Mouse (Mus musculus): ENCODE measurements around the gene Amdhd2.

The Amdhd2 gene

DNA sequence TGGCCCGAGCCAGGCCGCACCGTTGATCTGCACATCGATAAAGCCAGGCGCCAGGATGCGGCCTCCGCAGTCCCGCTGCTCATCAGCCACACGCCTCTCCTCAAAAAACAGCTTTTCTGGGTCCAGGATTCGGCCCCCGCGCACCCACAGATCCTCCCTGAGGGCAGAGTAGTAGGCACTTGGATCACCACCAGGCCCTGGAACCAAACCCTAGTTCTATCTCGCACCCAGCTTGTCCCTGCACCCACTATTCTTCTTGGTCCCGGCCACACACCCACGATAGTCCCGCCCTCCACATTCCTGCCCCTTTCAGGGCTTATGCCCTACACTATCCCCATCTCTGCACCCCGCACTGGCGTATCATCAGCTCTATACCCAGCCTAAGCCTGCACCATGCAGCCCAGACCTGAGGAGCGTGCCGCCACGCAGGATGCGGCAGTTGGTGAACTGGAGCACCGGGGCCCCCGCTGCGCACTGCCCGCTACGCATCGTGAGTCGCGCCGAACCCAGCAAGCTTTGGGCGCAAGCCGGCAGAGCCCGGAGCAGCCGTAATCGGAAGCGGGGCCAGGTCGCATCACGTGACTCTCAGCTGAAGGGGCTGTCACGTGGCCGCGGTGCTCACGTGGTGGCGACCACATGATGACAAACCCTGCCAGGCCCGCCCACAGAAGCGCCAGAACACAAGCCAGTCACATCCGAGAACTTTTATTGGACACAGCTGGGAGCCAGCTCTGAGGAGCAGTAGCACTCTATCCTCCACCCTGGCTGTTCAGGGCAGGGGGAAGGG is at the start of gene Amdhd2:
Gene Amdhd2 (minus strand): TSS at position 591 of the 787 bp plus-strand sequence.
- peak; percentile 94 to 96 for DNase-seq

DNA sequence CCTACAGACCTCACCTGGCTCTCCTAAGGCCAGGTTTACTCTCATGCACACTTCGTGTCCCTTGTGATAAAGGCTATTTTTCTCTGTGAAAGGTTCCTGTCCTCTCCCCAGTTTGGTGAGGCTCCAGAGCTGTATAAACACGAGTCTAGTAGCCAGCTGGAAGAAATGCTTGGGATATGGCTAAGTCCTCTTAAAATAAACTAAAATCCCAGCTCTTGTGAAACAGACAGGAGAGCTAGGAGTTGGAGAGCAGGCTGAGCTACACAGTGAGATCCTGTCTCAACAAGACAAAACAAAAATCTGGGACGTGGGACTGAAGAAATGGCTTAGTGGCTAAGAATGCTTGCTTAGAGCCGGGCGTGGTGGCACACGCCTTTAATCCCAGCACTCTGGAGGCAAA is 49.6 kb upstream of the Amdhd2 start:
- DNase-seq, result peak in 1 of 2 experiments; percentile 37

DNA sequence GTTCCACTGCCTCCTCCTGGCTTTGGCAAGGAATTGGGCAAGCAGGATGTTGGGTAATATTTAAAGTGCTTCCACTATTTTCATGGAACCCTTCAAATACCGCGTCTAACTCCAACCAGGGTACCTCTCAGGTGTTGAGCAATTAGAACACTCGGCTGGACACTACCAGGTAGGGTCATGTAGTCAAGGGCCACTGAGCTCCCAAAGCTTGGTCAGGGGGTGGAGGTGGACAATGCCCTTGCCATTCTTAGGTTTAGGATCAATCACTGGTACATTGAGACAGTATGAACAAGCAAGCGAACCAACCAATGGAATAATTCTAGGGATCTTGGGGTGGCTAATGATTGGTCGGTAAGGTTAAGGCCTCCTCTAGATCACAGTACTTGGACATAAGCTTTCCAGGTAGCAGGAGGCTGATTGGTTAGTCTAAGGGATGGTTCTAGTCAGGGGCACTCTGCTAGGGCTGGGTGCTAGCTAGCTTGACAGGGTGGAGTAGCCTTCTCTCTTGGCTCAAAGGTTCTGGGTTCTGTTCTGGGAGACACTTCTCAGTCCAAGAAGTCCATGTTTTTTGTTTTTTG is 49.0 kb upstream of the Amdhd2 start:
- peak in 1 of 2 experiments; percentile 86 for DNase-seq

- peak in 1 of 2 experiments; percentile 76 for DNase-seq
Measured at GRCm38 (mm10) chr17:24211631-24212440, 48.3 kb upstream of the Amdhd2 start.

GRCm38 (mm10) chr17:24210591-24210990 is 47.0 kb upstream of the Amdhd2 start:
- DNase-seq, result no peak

DNA sequence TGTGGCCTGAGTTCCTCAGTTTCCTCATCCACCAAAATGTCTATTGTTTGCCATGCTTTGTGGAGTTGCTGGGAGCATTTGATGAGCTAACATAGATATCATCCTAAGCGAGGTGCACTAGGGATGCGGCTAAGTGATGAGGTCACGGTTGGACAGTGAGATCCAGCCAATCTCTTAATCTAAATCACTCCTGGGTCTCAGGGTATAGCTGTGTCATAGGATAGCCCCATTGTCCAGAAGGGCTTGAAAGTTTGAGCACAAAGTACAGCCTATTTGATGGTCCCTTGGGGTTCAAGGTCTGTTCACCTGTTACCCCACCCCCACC is 46.3 kb upstream of the Amdhd2 start:
- DNase-seq, result no peak

DNA sequence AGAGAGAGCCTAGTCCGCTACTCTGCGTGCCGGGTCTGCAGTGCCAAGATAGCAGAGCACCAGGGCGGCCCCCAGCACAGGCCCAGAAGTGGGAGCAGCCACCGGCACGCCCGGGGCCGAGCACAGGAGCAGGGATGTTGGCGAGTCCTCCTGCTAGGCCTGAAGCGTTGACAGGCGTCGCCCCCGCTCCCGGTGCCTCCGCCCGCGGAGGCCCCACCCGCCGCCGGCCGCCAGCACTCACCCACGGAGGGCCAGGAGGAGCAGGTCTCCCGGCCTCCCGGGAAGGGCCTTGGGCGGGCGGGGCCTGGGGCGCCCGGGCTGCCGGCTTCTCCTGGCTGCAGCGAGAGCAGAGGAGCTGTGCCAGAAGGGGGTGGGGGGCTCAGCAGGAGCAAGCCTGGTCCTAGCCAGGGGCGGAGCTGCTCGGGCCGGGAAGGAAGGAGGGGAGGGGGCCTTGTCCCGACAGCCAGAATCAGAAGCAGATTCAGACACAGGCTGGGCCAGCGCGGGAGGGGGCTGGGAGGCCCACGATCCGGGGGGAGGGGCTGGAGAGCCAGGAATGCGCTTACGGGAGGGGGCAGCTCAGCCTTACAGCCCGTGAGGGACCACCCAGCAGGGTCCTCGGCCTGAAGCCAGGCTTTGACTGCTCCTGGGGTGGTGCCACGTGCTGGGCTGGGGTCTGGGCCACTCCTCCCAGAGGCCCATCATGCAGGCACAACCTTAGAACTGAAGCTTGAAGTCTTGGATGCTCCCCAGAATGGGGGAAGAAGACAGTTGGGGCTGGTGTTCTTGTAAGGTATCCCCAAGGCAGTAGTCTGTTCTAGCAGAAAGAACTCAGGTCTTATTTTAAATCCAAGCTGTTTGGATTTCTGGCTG is 45.7 kb upstream of the Amdhd2 start, which contains the start of gene Ntn3:
Gene Ntn3 (minus strand): TSS at position 489 of the 873 bp plus-strand sequence.
- peak; percentile 52 to 56 for DNase-seq

DNA sequence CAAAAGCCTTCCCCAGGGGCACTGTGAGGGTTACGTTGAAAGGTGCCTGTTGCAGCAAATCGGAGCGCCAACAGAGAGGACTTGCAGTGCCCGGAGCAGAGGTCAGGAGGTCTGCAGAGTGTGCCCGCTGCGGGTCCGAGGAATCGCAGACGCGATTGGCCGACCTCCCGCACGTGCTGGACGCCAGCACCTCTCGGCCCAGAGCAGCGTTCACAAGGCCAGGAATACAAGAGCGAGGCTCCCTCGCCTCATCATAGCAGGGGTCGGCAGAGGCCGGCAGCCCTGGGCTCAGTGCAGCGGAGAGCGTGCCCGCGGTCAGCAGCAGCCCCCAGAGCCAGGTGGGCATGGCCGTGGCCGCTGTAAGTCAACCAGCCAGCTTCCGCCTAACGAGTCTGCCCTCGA is 45.1 kb upstream of the Amdhd2 start:
- DNase-seq, result no peak

GRCm38 (mm10) chr17:24207768-24208640 is 44.4 kb upstream of the Amdhd2 start:
- DNase-seq, result no peak

GRCm38 (mm10) chr17:24206451-24207351 is 43.1 kb upstream of the Amdhd2 start:
- DNase-seq, result peak; percentile 54 to 63

- peak; percentile 48 for DNase-seq
Measured at GRCm38 (mm10) chr17:24205908-24206361, 42.4 kb upstream of the Amdhd2 start.

- peak; percentile 91 to 95 for DNase-seq
Measured at GRCm38 (mm10) chr17:24205284-24205888, 41.8 kb upstream of the Amdhd2 start, which contains the start of gene Tbc1d24. Gene Tbc1d24, minus strand, starts transcription at chr17:24205562.

GRCm38 (mm10) chr17:24204846-24205245 is 41.3 kb upstream of the Amdhd2 start:
- no peak for DNase-seq

DNA sequence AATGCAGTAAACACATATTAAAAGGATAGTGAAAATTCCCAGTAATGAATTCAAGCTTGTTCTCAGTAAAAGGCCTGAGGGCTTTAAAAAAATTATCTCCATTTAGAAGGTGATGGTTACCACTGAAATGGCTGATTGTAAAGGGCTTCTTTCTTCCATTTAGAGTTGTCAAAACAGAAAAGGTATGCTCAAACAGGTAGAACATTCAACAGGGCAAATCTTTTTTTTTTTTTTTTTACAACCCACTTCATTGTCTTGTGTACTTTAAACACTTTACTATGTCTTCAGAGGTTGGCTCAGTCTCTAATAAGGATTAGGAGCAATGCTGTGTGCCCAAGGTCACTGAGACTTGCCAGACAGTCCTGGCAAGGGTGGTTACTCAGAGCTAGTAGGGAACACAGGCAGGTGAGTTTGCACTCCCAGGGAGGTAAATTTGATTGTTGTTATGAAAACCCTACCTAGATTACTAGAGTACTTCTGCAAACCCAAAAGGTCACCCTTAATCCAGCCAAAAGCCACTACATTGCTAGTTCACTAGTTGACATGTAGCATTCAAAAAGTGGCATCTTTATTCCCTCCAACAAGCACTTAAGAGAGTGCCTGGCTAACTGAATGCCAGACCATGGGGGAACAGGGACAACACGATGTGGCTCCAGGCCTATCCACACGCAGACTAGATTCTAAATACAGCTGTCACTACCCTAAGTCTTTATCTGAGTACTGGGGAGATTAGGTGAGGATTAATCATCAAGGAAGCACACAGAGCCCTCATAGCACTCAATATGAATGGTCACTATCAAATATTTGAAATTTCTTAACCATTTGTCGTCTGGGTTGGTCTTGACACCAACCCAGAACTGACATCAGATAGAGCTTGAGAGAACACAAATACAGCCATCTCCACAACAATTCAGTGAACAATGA is 40.3 kb upstream of the Amdhd2 start:
- no peak for DNase-seq

GRCm38 (mm10) chr17:24203068-24203467 is 39.5 kb upstream of the Amdhd2 start:
- DNase-seq, result no peak

DNA sequence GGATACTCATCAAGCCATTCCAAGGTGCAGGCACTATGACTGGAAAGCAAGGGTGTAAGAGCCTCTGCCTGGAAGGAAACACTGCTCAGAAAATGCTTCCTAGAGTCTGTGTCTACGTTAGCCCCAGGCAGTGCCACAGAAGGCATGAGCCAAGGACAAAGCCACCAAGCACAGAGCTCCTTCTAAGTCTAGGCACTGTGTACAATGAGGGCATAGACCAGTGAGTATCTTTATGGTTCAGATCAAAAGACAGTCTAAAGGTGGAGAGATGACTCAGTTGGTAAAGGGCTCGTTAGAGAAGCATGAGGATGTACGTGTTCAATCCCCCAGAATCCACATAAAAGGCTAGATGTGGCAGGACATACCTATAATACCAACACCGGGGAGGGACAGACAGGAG is 37.5 kb upstream of the Amdhd2 start:
- DNase-seq, result no peak

GRCm38 (mm10) chr17:24199741-24200140 is 36.2 kb upstream of the Amdhd2 start:
- no peak for DNase-seq

- DNase-seq, result no peak
Measured at GRCm38 (mm10) chr17:24199252-24199651, 35.7 kb upstream of the Amdhd2 start.
